Mouse (Mus musculus) MEL-GATA-1-ER (cell line): ENCODE results near the gene Adat2.

Experiments
- DNase-seq: peaks from one replicate; pipeline ENCODE4 v3.0.0-alpha.2; 2012; ENCODE audit warnings: low read depth; ENCODE audit errors: extremely low read depth

The Adat2 gene

GRCm38 (mm10) chr10:13552646-13553497 lies at the start of gene Adat2, which contains the start of gene Pex3:
TSS of gene Adat2 (plus strand) at chr10:13552894.
TSS of gene Pex3 (minus strand) at chr10:13553142.
- peak; percentile 77 for DNase-seq

- DNase-seq = peak; percentile 7
Observed at GRCm38 (mm10) chr10:13521857-13522256, 30.8 kb upstream of the Adat2 start.

GRCm38 (mm10) chr10:13528155-13528554 lies 24.5 kb upstream of the Adat2 start:
- DNase-seq = no peak

GRCm38 (mm10) chr10:13534751-13535150 lies 17.9 kb upstream of the Adat2 start:
- DNase-seq = no peak

- no peak for DNase-seq
Observed at GRCm38 (mm10) chr10:13536706-13537105, 16.0 kb upstream of the Adat2 start.

GRCm38 (mm10) chr10:13539769-13540333 lies 12.8 kb upstream of the Adat2 start:
- no peak for DNase-seq

- DNase-seq = no peak
Observed at GRCm38 (mm10) chr10:13541721-13542120, 11.0 kb upstream of the Adat2 start.

GRCm38 (mm10) chr10:13553498-13553985 lies 848 bp downstream of the Adat2 start:
- DNase-seq = peak; percentile 39

GRCm38 (mm10) chr10:13554316-13554715 lies 1.6 kb downstream of the Adat2 start:
- DNase-seq = no peak

- no peak for DNase-seq
Observed at GRCm38 (mm10) chr10:13560014-13560674, 7.5 kb downstream of the Adat2 start.

- no peak for DNase-seq
Observed at GRCm38 (mm10) chr10:13564364-13565079, 11.8 kb downstream of the Adat2 start.

GRCm38 (mm10) chr10:13565080-13565448 lies 12.4 kb downstream of the Adat2 start:
- no peak for DNase-seq

GRCm38 (mm10) chr10:13566393-13566792 lies 13.7 kb downstream of the Adat2 start:
- no peak for DNase-seq

GRCm38 (mm10) chr10:13569818-13570217 lies 17.1 kb downstream of the Adat2 start:
- DNase-seq = no peak

GRCm38 (mm10) chr10:13570697-13571538 lies 18.2 kb downstream of the Adat2 start:
- no peak for DNase-seq

- DNase-seq = no peak
Observed at GRCm38 (mm10) chr10:13572003-13572402, 19.3 kb downstream of the Adat2 start.

GRCm38 (mm10) chr10:13572410-13572809 lies 19.7 kb downstream of the Adat2 start:
- no peak for DNase-seq

GRCm38 (mm10) chr10:13577123-13577522 lies 24.4 kb downstream of the Adat2 start:
- DNase-seq = no peak

GRCm38 (mm10) chr10:13587914-13588313 lies 35.2 kb downstream of the Adat2 start:
- no peak for DNase-seq

- DNase-seq = no peak
Observed at GRCm38 (mm10) chr10:13592196-13592595, 39.5 kb downstream of the Adat2 start.

- no peak for DNase-seq
Observed at GRCm38 (mm10) chr10:13593529-13593928, 40.8 kb downstream of the Adat2 start.
